Comparison of ENCODE assay signal across 12 mouse cellular contexts in the genomic region with DNA sequence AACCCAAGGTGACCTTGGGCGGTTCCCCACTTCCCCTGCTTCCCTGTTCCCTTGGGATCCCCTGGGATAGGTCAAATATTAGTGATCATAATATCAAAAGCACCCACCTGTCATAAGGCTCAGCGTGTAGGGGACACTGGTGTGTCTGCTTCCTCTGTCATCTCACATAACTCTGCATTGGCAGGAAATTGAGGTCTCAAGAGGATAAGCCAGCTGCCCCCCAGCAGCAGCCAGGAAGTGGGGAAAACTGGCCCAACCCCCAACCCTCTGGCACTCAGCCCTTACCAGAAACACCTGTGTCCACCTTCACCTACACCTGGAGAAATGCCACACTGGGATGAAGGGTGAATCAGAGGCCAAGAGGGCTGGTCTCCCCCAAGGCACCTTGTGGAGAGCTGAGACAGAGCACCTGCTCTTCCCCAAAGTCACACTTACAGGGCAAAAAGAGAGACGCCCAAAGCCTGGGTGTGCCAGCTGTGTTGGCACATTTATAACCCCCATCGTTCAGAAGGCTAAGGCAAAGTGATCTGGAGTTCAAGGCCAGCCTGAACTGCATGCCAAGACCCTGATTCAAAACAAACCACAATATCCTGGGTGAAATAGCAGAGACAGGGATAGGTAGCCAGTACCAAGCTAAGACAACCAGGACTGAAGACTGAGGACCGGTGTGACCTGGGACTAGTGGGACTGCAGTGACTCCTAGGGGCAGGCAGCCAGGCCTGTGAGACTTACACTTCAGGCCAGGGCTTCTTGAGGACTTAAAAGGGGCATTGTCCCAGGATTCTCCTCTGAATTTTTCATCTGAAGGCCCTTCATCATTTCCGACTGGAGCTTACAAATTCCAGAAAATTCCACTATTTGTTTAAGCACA. TPM values are rescaled to one million over a fixed set of nuclear protein-coding genes. Genes with fewer than 3 reads are reported as not detected.
DNase-seq lines count a peak whose midpoint lies in the region; ATAC-seq and TF ChIP-seq lines count a peak whose summit lies in the region.
"Had no signal": no experiment of that assay in that cellular context is flagged by ENCODE, and none has a peak within 500 bp of the region (broad histone marks: within the 10 kb centered on the region; RNA-seq: fewer than 3 reads in every experiment).

No protein-coding gene starts in this region.

- peak; percentile 15; the same call in 1 of the 2 replicates for TF ChIP-seq CTCF in cerebellum, adult 2 months (IDR thresholded peaks at IDR 0.05; ENCODE audit: borderline replicate concordance, insufficient read depth, low read depth, low read length)
- TF ChIP-seq CTCF in midbrain, postnatal 0 days (IDR thresholded peaks at IDR 0.05): peak; percentile 21; the same call in 1 of the 2 replicates

- H3K27me3 ChIP-seq in cerebellum, adult 2 months (ENCODE audit: control insufficient read depth, insufficient read depth, low read length): no peaks in the 10 kb centered on the region
- H3K27me3 ChIP-seq in midbrain, postnatal 0 days (ENCODE audit: insufficient read depth, low read length): no peaks in the 10 kb centered on the region
- H3K27me3 ChIP-seq in midbrain, embryonic 10.5 days (ENCODE audit: low read depth, poor library complexity, severe bottlenecking): peaks cover 80% of the 10 kb centered on the region
- H3K27me3 ChIP-seq in megakaryocyte, embryonic 14.5 days (replicated peaks): peaks cover 18% of the 10 kb centered on the region
- H3K27me3 ChIP-seq in hindbrain, embryonic 13.5 days: peaks cover 80% of the 10 kb centered on the region

- 0 out of 2 replicates have a peak, but pooled peaks cover under 1% of the 10 kb centered on the region for H3K4me1 ChIP-seq in cerebellum, adult 2 months (ENCODE audit: control insufficient read depth, insufficient read depth, low read length)
- H3K4me1 ChIP-seq in midbrain, postnatal 0 days (ENCODE audit: insufficient read depth, low read length): peaks cover 5% of the 10 kb centered on the region; the same call in 1 of the 2 replicates
- peaks cover 28% of the 10 kb centered on the region for H3K4me1 ChIP-seq in midbrain, embryonic 10.5 days
- H3K4me1 ChIP-seq in megakaryocyte, embryonic 14.5 days: peaks cover 96% of the 10 kb centered on the region
- H3K4me1 ChIP-seq in hindbrain, embryonic 13.5 days (replicated peaks): peaks cover 19% of the 10 kb centered on the region

- H3K9me3 ChIP-seq in midbrain, postnatal 0 days (ENCODE audit: low read length): no peaks in the 10 kb centered on the region
- no peaks in the 10 kb centered on the region for H3K9me3 ChIP-seq in midbrain, embryonic 10.5 days (replicated peaks)
- H3K9me3 ChIP-seq in megakaryocyte, embryonic 14.5 days: no peaks in the 10 kb centered on the region
- no peaks in the 10 kb centered on the region for H3K9me3 ChIP-seq in hindbrain, embryonic 13.5 days
- H3K9me3 ChIP-seq: embryonic facial prominence, embryonic 13.5 days; midbrain, embryonic 15.5 days had no signal

- peaks cover 7% of the 10 kb centered on the region for H3K36me3 ChIP-seq in midbrain, postnatal 0 days (ENCODE audit: insufficient read depth, low read length)
- H3K36me3 ChIP-seq in midbrain, embryonic 10.5 days: no peaks in the 10 kb centered on the region; the same call in 1 of the 2 replicates
- H3K36me3 ChIP-seq in megakaryocyte, embryonic 14.5 days (replicated peaks; ENCODE audit: low read length): peaks cover 19% of the 10 kb centered on the region
- no peaks in the 10 kb centered on the region for H3K36me3 ChIP-seq in hindbrain, embryonic 13.5 days
- H3K36me3 ChIP-seq: midbrain, embryonic 15.5 days had no signal

- no peak overlapping the region for H3K4me2 ChIP-seq in midbrain, postnatal 0 days (ENCODE audit: low read depth, low read length, poor library complexity, severe bottlenecking)
- H3K4me2 ChIP-seq in hindbrain, embryonic 13.5 days: no peak overlapping the region

- no peak overlapping the region for H3K27ac ChIP-seq in cerebellum, adult 2 months (ENCODE audit: insufficient read depth, low read length)
- H3K27ac ChIP-seq in midbrain, postnatal 0 days (ENCODE audit: low read depth, low read length): no peak overlapping the region
- H3K27ac ChIP-seq in midbrain, embryonic 10.5 days (replicated peaks): no peak overlapping the region
- H3K27ac ChIP-seq in hindbrain, embryonic 13.5 days: no peak overlapping the region
- H3K27ac ChIP-seq: embryonic facial prominence, embryonic 13.5 days; hindbrain, embryonic 10.5 days; midbrain, embryonic 15.5 days had no signal

- no peak for TF ChIP-seq POLR2A in cerebellum, adult 2 months (IDR thresholded peaks at IDR 0.05; ENCODE audit: borderline replicate concordance, insufficient read depth, low read length)

- WGBS in cerebellum, adult 2 months: 61% methylated on average over 6 of the region's 6 CpGs
- 60% methylated on average over 6 of the region's 6 CpGs for WGBS in midbrain, postnatal 0 days
- WGBS in midbrain, embryonic 10.5 days: 53% methylated on average over 6 of the region's 6 CpGs
- WGBS in hindbrain, embryonic 13.5 days: 53% methylated on average over 6 of the region's 6 CpGs

- no peak for DNase-seq in cerebellum, adult 2 months
- no peak for DNase-seq in cerebellum, adult 9-10 months
- peak; percentile 12 for DNase-seq in midbrain, postnatal 0 days (ENCODE audit: low spot score)
- DNase-seq in midbrain, embryonic 10.5 days (ENCODE audit: low spot score): no peak
- peak; percentile 68 for DNase-seq in thymus, postnatal 25 days
- no peak for DNase-seq in right cerebral cortex, postnatal 14 days
- DNase-seq: right cerebral cortex, adult 18-20 months had no signal

- H3K4me3 ChIP-seq in cerebellum, adult 2 months (replicated peaks; ENCODE audit: insufficient read depth, low read depth, low read length): no peak overlapping the region
- H3K4me3 ChIP-seq in midbrain, postnatal 0 days (ENCODE audit: low read depth, low read length): no peak overlapping the region
- H3K4me3 ChIP-seq in midbrain, embryonic 10.5 days: no peak overlapping the region
- H3K4me3 ChIP-seq in megakaryocyte, embryonic 14.5 days (replicated peaks): peak overlapping the region; percentile 82
- no peak overlapping the region for H3K4me3 ChIP-seq in hindbrain, embryonic 13.5 days
- H3K4me3 ChIP-seq: embryonic facial prominence, embryonic 13.5 days; hindbrain, embryonic 10.5 days; midbrain, embryonic 15.5 days had no signal

- no peak for ATAC-seq in midbrain, postnatal 0 days (ENCODE audit: low FRiP score)
- no peak for ATAC-seq in hindbrain, embryonic 13.5 days (ENCODE audit: low FRiP score)
- ATAC-seq: midbrain, embryonic 15.5 days had no signal

- H3K9ac ChIP-seq in midbrain, postnatal 0 days (replicated peaks; ENCODE audit: low read length, poor library complexity, severe bottlenecking): no peak overlapping the region
- no peak overlapping the region for H3K9ac ChIP-seq in hindbrain, embryonic 13.5 days
- H3K9ac ChIP-seq: embryonic facial prominence, embryonic 13.5 days; midbrain, embryonic 15.5 days had no signal

RNA-seq across cellular contexts. Expression of a gene that starts 1.2 kb away (rescaled TPM):
- 1.0 and 1.3 TPM in 2 replicates for polyA plus RNA-seq in cerebellum, adult 2 months (2012; rRNA removed)
- 14.5 and 14.9 TPM in 2 replicates for total RNA-seq in midbrain, postnatal 0 days (2014; rRNA removed)
- polyA plus RNA-seq in midbrain, postnatal 0 days (2015; fragmentation: Nextera tagmentation; extraction: Ambion mirVana): 15.0 and 15.7 TPM in 2 replicates
- polyA plus RNA-seq in midbrain, embryonic 10.5 days (2016; fragmentation: Nextera tagmentation; extraction: Ambion mirVana): 3.7 and 4.2 TPM in 2 replicates
- 3.7 and 8.8 TPM in 2 replicates for polyA plus RNA-seq in megakaryocyte, embryonic 14.5 days (2012; ENCODE audit: insufficient read depth, low replicate concordance)
- 3.7 and 5.0 TPM in 2 replicates for polyA plus RNA-seq in hindbrain, embryonic 13.5 days (2015; fragmentation: Nextera tagmentation; extraction: Ambion mirVana)

RNA-seq across cellular contexts. Expression of a gene that starts 57.7 kb away (rescaled TPM):
- polyA plus RNA-seq in cerebellum, adult 2 months (2012; rRNA removed): 105 and 134 TPM in 2 replicates
- 29.8 and 40.7 TPM in 2 replicates for total RNA-seq in midbrain, postnatal 0 days (2014; rRNA removed)
- polyA plus RNA-seq in midbrain, postnatal 0 days (2015; fragmentation: Nextera tagmentation; extraction: Ambion mirVana): 185 and 209 TPM in 2 replicates
- 447 and 502 TPM in 2 replicates for polyA plus RNA-seq in midbrain, embryonic 10.5 days (2016; fragmentation: Nextera tagmentation; extraction: Ambion mirVana)
- 70.4 and 932 TPM in 2 replicates for polyA plus RNA-seq in megakaryocyte, embryonic 14.5 days (2012; ENCODE audit: insufficient read depth, low replicate concordance)
- polyA plus RNA-seq in hindbrain, embryonic 13.5 days (2015; fragmentation: Nextera tagmentation; extraction: Ambion mirVana): 219 and 230 TPM in 2 replicates

Comparison
In these comparisons a context has a peak if more than half of its experiments do, and no peak if none do; other contexts are left out.
1. DNase-seq: peak in midbrain, postnatal 0 days (single experiment) and thymus, postnatal 25 days (single experiment); none in cerebellum, adult 2 months (0 of 2), cerebellum, adult 9-10 months (single experiment), midbrain, embryonic 10.5 days (single experiment) and right cerebral cortex, postnatal 14 days (single experiment).